Mouse (Mus musculus): ENCODE data around the gene Olfr585.

Olfr585 gene

DNA sequence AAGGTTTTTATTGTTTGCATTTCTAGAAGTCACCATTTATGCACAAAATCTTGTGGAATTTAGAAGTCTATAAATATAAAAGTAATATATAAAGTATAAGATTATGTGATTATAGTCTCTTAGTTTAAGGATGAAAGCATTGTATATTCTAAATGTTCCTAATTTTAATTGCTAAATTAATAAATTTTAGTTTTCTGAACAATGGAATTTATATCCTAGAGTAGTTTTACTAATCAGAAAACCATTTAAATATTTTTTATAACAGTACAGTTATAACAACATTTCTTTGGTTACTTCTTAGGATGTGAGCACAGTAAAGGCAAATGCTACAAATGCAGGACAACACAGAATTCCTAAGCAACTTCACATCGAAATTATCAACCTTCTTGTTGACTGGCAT is at the start of gene Olfr585:
TSS of gene Olfr585 (plus strand) at position 301 of the 400 bp plus-strand sequence.
- no peak for DNase-seq

DNA sequence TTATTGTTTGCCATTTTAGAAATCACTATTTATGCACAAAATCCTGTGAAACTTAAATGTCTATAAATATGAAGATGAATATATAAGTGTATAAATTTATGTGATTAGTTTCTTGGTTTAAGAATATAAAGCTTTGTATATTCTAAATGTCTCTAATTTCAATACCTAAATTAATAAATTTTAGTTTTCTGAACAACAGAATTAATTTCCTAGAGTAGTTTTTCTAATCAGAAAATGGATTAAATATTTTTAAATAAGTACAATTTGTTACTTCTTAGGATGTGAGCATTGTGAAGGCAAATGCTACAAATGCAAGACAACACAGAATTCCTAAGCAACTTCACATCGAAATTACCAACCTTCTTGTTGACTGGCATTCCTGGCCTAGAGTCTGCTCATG is 46.5 kb upstream of the Olfr585 start, which contains the start of gene Olfr583:
TSS of gene Olfr583 (plus strand) at position 301 of the 400 bp plus-strand sequence.
- DNase-seq = no peak

- no peak for DNase-seq
Measured at GRCm38 (mm10) chr7:103081585-103081984, 15.9 kb upstream of the Olfr585 start, which contains the start of gene Olfr584. Gene Olfr584 (plus strand): TSS chr7:103081885.

- DNase-seq = no peak
Measured at GRCm38 (mm10) chr7:103119406-103119805, 21.9 kb downstream of the Olfr585 start.

DNA sequence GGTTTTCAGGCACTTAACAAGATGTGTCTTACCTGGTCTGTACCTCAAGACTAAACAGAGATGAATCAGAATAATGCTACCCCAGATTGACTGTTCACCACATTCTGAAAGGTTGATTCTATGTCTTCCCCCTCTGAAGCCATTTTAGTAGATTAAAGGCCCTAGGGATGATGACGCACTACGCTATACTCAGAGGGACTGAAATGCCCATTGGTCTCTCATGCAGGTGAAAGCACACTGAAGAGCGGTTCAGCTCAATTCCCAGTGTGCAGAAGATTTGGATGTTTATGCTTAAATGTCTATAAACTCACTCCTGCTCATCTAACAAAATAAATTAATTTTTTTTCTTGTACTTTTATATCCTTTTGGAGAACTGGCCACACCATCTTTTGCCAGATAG is 28.0 kb downstream of the Olfr585 start, which contains the start of gene Olfr586:
TSS of gene Olfr586 (minus strand) at position 101 of the 400 bp plus-strand sequence.
- DNase-seq = no peak

DNA sequence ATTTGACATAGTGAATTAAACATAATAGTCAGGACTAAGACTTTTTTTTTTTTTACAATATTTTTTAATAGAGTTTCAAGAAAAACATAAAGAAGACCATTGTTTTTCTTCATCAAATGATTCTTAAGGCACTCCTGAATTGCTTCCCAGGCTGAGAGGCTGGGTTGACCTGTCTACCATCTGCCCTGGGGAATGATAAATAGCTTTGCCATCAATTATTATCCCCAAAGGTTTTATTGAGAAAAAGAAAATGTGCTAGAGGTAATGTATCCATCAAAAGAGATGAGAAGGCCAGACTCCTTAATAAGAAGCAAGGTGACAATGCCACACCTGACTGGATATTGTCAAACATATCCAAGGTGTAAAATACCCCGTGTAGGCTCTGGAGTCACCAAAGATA is 43.1 kb downstream of the Olfr585 start, which contains the start of gene Olfr588-ps1:
TSS of gene Olfr588-ps1 (plus strand) at position 301 of the 400 bp plus-strand sequence.
- no peak for DNase-seq

All from lung, postnatal 36 days (tissue).